Mouse (Mus musculus) adrenal gland, adult 10 weeks (tissue): ENCODE results near the gene Zfp526. TPM values are rescaled to one million over a fixed set of nuclear protein-coding genes. Genes with fewer than 3 reads are reported as not detected.

Source experiments
- polyA plus RNA-seq: library from polyadenylated mRNA; stranded (reverse); fragments of 350-450 nt; fragmentation: Illumina TruSeq; extraction: RNeasy Lipid Tissue Mini Kit (QIAGEN cat#74804); gene quantifications from one replicate; pipeline ENCODE4 v1.2.3, GENCODE M21; 2014; ENCODE audit warnings: low read depth, low replicate concordance

Gene Zfp526
- 1.2 TPM for polyA plus RNA-seq

DNA sequence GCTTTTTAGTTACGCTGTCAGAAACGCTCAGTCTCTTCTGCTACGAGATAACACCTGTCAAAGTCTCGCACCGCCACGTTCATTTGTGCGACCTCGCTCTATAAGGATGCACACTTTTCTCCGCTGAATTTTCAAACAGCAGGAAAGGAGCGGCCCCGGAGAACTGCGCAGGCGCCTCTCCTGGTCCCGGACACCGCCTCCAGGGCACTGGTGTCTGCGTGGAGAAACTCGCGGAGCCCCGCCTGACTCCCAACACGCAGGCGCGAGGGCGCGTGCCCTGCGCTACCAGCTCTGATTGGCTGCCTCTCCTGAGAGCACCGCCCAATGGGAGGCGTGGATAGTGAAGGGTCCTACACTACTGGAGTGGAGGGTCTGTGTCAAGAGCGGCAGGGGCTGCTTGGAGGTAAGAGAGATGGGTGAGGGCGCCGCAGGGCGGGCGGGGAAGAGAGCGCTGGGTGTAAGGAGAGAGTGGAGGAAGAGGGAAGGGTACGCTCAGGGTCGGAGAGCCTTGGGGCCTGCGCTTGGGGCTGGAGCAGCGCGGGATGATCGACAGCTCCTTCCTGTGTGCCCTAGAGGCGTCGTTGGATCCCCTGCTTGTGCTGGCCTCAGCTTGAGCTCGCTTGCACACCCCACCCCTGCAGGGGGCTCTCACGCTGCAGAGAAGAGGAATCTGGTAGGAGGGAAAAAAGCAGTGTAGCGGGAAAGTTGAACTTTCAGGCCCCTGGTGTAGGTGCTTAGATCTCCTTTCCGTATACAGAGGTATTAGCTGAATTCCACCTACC is at the start of gene Zfp526:
Zfp526 (plus strand) TSS at position 324 of the 782 bp plus-strand sequence.

GRCm38 (mm10) chr7:25179606-25180161 is 41.5 kb upstream of the Zfp526 start, which contains the start of gene Pou2f2:
Gene Pou2f2 (minus strand): TSS chr7:25179726.

DNA sequence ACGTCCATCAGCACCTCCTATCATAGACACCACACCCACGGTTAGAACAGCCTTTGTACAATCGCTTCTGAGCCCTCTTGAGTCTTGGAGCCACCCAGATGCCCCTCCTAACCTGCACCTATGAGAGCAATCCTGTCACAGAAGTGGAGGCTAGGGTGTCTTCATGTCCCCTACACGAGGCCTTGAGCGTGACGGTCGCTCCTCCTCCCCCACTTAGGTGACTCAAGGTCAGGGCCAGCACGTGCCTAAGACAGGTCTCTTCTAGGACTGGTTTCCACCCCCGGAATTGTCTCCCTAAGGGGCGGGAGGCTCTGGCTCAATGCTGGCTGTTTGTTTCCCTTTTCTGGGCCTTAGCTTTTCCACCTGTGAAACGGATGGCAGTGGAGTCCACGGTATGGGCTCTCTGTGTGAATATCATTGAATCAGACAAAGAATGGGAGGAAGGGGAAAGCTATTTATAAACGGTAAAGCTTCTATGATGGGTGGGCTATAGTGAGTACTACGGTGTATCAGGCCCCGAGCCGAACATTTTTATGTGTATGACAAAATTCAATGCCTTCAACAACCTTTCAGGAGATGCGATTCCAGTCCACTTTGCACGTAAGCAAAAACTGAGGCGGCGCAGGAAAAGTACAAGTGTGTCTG is 646 bp upstream of the Zfp526 start, which contains the start of gene Dedd2:
Dedd2 (minus strand) TSS at position 159 of the 645 bp plus-strand sequence.

GRCm38 (mm10) chr7:25237249-25238014 is 16.2 kb downstream of the Zfp526 start, which contains the start of gene Gsk3a:
Gene Gsk3a (minus strand): TSS chr7:25237851.

GRCm38 (mm10) chr7:25250141-25250972 is 29.1 kb downstream of the Zfp526 start, which contains the start of gene Erf:
Gene Erf (minus strand): TSS chr7:25250761.

GRCm38 (mm10) chr7:25267301-25267750 is 46.1 kb downstream of the Zfp526 start, which contains the start of gene Cic:
Gene Cic (plus strand): TSS chr7:25267704.

Other genes starting within 250 kb of the Zfp526 start
- not detected for gene Rabac1, start 248.7 kb upstream of the Zfp526 start, polyA plus RNA-seq
- gene Atp1a3, start 215.5 kb upstream of the Zfp526 start, polyA plus RNA-seq: 3.7 TPM
- gene Grik5, start 149.1 kb upstream of the Zfp526 start, polyA plus RNA-seq: not detected
- 0.99 TPM for gene Zfp574, start 148.9 kb upstream of the Zfp526 start, polyA plus RNA-seq
- gene Pou2f2, start 41.7 kb upstream of the Zfp526 start, polyA plus RNA-seq: 0.52 TPM
- 0.52 TPM for gene Dedd2, start 810 bp upstream of the Zfp526 start, polyA plus RNA-seq
- gene Gsk3a, start 16.4 kb downstream of the Zfp526 start, polyA plus RNA-seq: 12.0 TPM
- 1.0 TPM for gene Erf, start 29.3 kb downstream of the Zfp526 start, polyA plus RNA-seq
- 19.0 TPM for gene Cic, start 46.3 kb downstream of the Zfp526 start, polyA plus RNA-seq
- 1.7 TPM for gene Pafah1b3, start 76.6 kb downstream of the Zfp526 start, polyA plus RNA-seq
- not detected for gene Prr19, start 80.0 kb downstream of the Zfp526 start, polyA plus RNA-seq
- 0.70 TPM for gene Tmem145, start 84.7 kb downstream of the Zfp526 start, polyA plus RNA-seq
- gene Megf8, start 95.7 kb downstream of the Zfp526 start, polyA plus RNA-seq: 3.1 TPM
- gene Cnfn, start 148.3 kb downstream of the Zfp526 start, polyA plus RNA-seq: not detected
- 5.8 TPM for gene Lipe, start 177.3 kb downstream of the Zfp526 start, polyA plus RNA-seq
- not detected for gene Cxcl17, start 191.5 kb downstream of the Zfp526 start, polyA plus RNA-seq